Mouse (Mus musculus) embryo, embryonic 9.5 days (tissue): ENCODE data around the gene Hspa12a.

Experiments used
- DNase-seq: peaks from one replicate; pipeline ENCODE4 v3.0.0-alpha.2; 2017; ENCODE audit errors: extremely low spot score

Hspa12a gene

GRCm38 (mm10) chr19:58860255-58861173 is 82.9 kb downstream of the Hspa12a start:
- peak; percentile 86 for DNase-seq

GRCm38 (mm10) chr19:58859831-58860254 is 83.6 kb downstream of the Hspa12a start:
- DNase-seq = no peak

- peak; percentile 6 for DNase-seq
Observed at GRCm38 (mm10) chr19:58859357-58859756, 84.1 kb downstream of the Hspa12a start.

- DNase-seq = no peak
Observed at GRCm38 (mm10) chr19:58856129-58856855, 87.2 kb downstream of the Hspa12a start.

- no peak for DNase-seq
Observed at GRCm38 (mm10) chr19:58854899-58855298, 88.6 kb downstream of the Hspa12a start.

- DNase-seq = no peak
Observed at GRCm38 (mm10) chr19:58853036-58853735, 90.3 kb downstream of the Hspa12a start.

- DNase-seq = no peak
Observed at GRCm38 (mm10) chr19:58850719-58851466, 92.6 kb downstream of the Hspa12a start.

DNA sequence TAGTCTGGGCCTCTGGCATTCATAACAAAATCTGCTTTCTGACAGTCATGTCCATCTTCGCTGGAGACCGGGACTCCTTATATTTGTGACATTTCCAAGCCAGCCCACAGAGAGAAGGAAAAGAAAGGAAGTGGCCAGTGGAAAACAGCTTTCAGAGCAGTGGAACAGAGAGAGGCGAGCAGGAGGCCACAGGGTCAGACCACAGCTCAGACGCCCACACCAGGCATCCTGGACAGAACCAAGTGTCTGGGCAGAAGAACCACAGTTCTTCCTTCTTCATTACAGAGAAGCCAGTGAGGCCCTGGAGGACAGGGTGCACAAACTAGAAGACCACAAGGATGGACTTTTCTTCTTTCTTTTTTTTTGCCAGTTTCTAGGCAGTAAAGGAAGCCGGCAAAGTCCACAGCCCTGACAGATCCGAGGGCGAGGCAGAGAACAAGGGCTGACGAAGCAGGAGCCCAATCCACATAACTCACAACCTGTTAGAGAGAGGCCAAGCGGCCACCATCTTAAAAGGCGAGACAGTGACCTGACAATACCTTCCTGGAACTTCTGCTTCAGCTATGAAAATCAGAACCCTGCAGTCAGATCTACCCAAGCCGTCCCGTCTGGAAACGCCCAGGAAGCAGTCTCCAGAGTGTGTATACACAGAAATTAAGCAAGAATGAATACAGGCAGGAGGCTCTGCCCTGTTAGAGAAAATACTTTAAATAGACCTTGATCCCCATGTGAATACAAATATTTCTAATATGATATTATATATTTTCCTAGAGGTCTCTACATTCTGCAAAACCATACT is 93.9 kb downstream of the Hspa12a start:
- no peak for DNase-seq

DNA sequence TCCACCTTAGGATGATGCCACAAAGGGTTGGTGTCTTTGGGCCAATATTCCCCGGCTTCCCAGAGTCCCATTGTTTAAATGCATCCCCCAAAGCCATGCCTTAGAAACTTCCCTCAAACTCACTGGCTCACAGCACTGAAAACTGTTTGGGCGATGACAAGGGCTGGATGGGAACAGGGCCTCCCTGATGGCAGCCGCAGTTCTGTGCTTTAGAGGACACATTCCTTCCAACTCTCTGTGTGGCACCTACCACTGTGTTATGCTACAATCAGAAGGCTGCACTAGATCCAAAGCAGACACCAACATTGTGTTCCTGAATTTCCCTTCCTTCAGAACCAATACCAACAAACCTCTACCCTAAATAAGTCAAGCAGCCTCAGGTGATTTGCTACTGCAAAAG is 99.8 kb downstream of the Hspa12a start:
- DNase-seq = no peak

DNA sequence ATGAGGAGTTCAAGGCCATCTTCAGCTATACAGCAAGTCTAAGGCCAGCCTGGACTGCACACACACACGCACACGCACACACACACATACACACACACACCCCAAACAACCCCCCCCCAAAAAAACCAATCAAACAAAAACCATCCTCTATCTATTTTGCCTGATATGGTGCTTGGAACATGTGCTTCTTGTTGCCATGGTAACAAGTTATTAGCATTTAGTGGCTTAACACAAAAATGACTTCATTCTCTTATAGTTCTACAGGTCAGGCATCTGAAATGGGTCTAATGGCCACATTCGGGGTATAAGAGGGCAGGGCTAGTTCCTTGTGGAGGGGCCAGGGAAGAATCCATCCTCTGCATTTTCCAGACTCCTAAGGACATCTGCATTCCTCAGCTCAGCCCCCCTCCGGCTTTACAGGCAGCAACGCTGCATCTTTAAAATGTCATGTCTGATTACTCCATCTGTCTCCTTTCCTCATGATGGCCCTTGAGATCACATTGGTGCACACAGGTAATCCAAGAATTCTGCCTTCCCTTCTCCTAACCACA is 102.7 kb downstream of the Hspa12a start:
- no peak for DNase-seq

GRCm38 (mm10) chr19:58839806-58840205 is 103.6 kb downstream of the Hspa12a start:
- no peak for DNase-seq

DNA sequence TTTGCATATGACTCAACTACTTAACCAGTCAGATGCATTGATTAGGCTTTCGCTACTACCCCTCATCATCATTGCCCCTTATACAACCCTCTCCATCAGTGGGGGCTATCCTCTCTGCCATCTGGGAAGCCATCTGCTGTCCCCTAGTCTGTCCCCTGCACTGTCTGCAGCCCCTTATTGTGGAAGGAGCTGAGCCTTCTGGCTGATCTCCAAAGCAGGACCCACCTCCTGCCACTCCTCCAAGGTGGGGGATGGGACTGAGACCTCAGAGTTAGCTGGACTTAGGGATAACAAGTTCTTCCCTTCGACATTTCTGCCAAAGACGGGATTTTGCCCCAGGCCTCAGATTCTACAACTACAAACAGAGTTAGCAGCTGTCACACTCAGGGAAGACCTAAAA is 104.1 kb downstream of the Hspa12a start:
- DNase-seq = no peak

DNA sequence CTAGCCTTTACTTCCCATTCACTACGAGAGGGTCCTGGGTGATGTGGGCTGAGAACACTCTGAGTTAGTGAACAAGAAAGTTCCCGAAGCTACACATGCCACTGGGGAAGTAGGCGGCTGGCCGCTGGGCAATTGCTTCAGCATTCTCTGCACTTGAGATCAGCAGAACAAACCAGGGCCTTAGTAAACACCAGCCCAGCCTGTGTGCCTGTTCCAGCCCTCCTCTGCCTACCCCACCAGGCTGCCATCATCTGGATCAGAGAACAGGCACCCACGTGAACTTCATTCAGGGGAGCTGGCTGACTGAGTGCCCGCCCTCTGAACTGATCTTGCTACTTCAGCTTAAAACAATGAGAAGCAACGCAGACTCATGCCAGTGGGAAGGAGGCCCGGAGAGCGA is 104.7 kb downstream of the Hspa12a start:
- no peak for DNase-seq

GRCm38 (mm10) chr19:58833639-58834180 is 109.7 kb downstream of the Hspa12a start:
- no peak for DNase-seq

DNA sequence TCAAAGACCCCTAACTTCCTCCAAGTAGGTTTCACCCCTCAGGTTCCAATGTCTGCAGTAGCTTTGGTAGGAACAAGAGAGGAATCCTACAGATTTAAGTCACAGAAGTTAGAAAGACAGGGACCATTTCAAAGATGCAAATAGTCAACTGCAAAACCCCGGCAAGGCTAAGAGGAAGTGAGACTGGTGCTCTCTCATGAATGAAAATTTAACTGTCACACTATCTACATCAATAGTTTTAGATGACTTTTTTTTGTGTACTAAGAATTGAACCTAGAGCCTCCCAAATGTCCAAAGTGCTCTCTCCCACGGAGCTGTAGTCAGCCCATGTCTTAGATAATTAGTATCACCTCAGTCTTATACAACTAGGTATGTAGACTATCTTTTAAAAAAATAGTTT is 110.5 kb downstream of the Hspa12a start:
- DNase-seq = no peak

- DNase-seq = no peak
Observed at GRCm38 (mm10) chr19:58831280-58831922, 112.1 kb downstream of the Hspa12a start.

- no peak for DNase-seq
Observed at GRCm38 (mm10) chr19:58830182-58830581, 113.3 kb downstream of the Hspa12a start.

- DNase-seq = no peak
Observed at GRCm38 (mm10) chr19:58829575-58829974, 113.9 kb downstream of the Hspa12a start.

GRCm38 (mm10) chr19:58827656-58828055 is 115.8 kb downstream of the Hspa12a start:
- DNase-seq = no peak

DNA sequence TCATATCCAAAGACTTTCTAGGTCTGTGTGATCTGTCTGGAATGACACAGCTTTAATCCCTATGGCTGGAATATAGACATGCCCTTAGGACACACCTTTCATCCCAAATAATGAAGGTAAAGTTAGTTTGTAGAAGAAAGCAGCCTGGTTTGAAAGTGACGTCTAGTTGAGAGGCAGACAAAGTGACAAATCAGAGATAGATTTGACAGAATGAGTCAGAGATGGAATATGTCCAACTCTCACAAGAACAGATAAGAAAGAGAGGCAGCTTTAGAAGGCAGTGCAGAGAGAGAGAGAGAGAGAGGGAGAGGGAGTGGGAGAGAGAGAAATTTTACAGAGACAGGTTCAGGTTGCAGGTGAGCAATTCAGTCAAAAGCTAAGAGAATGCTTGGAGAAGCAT is 119.1 kb downstream of the Hspa12a start:
- no peak for DNase-seq
